Mouse (Mus musculus) midbrain, postnatal 0 days (tissue): ENCODE results near the gene Nprl3. TPM values are rescaled to one million over a fixed set of nuclear protein-coding genes. Genes with fewer than 3 reads are reported as not detected.

Experiments used
- ATAC-seq: fragments of 200-750 bp; cut with Nextera tagmentation; 2 replicates; pipeline ENCODE4 v1.8.0; 2017; ENCODE audit warnings: moderate number of reproducible peaks, mild to moderate bottlenecking, moderate TSS enrichment, moderate library complexity; ENCODE audit not compliant: low FRiP score
- DNase-seq: peaks from one replicate; pipeline ENCODE4 v3.0.0-alpha.2; 2015; ENCODE audit warnings: low spot score
- H3K27ac ChIP-seq: fragments of 300-500 bp; sonication (generic); 2 replicates; pipeline ENCODE4 v1.5.1; 2014; ENCODE audit warnings: low read depth, mild to moderate bottlenecking, low read length, mixed read lengths
- H3K27me3 ChIP-seq: fragments of 300-500 bp; sonication (generic); 2 replicates; pipeline ENCODE4 v1.6.1; 2014; ENCODE audit warnings: low read length, control low read depth, mixed read lengths; ENCODE audit not compliant: insufficient read depth
- H3K36me3 ChIP-seq: fragments of 300-500 bp; sonication (generic); 2 replicates; pipeline ENCODE4 v1.6.1; 2014; ENCODE audit warnings: low read length, control low read depth, mixed read lengths; ENCODE audit not compliant: insufficient read depth
- H3K4me1 ChIP-seq: fragments of 300-500 bp; sonication (generic); 2 replicates; pipeline ENCODE4 v1.6.1; 2014; ENCODE audit warnings: mild to moderate bottlenecking, control low read depth, antibody characterized with exemption, low read length, mixed read lengths; ENCODE audit not compliant: insufficient read depth
- H3K4me2 ChIP-seq: fragments of 300-500 bp; sonication (generic); 2 replicates; pipeline ENCODE4 v1.6.1; 2014; ENCODE audit warnings: low read depth, mild to moderate bottlenecking, low read length, mixed read lengths; ENCODE audit not compliant: poor library complexity, severe bottlenecking
- H3K4me3 ChIP-seq: fragments of 300-500 bp; sonication (generic); 2 replicates; pipeline ENCODE4 v1.5.1; 2014; ENCODE audit warnings: low read depth, mild to moderate bottlenecking, low read length, moderate library complexity
- H3K9ac ChIP-seq: fragments of 300-500 bp; sonication (generic); replicated peaks from 2 replicates; pipeline ENCODE4 v1.6.1; 2014; ENCODE audit warnings: mild to moderate bottlenecking, low read length, moderate library complexity, mixed read lengths; ENCODE audit not compliant: poor library complexity, severe bottlenecking
- H3K9me3 ChIP-seq: fragments of 300-500 bp; sonication (generic); 2 replicates; pipeline ENCODE4 v1.6.1; 2016; ENCODE audit warnings: low read length, control low read depth
- CTCF ChIP-seq: IDR thresholded peaks from 2 replicates; pipeline ENCODE4 v1.5.1; 2016; ENCODE audit warnings: antibody characterized with exemption, mild to moderate bottlenecking
- WGBS: fragments of 180-500 bp; shearing (Covaris S2); extraction: QIAGEN DNeasy Blood & Tissue Kit; methylation state at CpG from one replicate; pipeline ENCODE4 v1.1.7; 2014; 5-methylcytosine and 5-hydroxymethylcytosine counted together
- polyA plus RNA-seq: library from polyadenylated mRNA; unstranded; fragments of >200 nt; fragmentation: Nextera tagmentation; extraction: Ambion mirVana; gene quantifications from 2 replicates; pipeline ENCODE4 v1.2.1, GENCODE M21; 2015
- total RNA-seq: library from RNA; depleted of rRNA; stranded (reverse); fragments of >200 nt; gene quantifications from 2 replicates; pipeline ENCODE4 v1.2.3, GENCODE M21; 2014

The Nprl3 gene
- total and polyA plus RNA-seq, 2 experiments from 2014 or later: 36.0 to 38.6 TPM

- H3K4me3 ChIP-seq: no peak overlapping the region
- peak; percentile 17; the same call in 1 of the 2 replicates for TF ChIP-seq CTCF
- H3K4me2 ChIP-seq: no peak overlapping the region
- peaks cover 13% of the 10 kb centered on the region for H3K27me3 ChIP-seq
- ATAC-seq: no peak
- H3K9me3 ChIP-seq: no peaks in the 10 kb centered on the region
- peaks cover 17% of the 10 kb centered on the region for H3K4me1 ChIP-seq
- 72% methylated on average over 4 of the region's 4 CpGs for WGBS
- no peak overlapping the region for H3K9ac ChIP-seq
- no peak overlapping the region for H3K27ac ChIP-seq
- no peak for DNase-seq
- no peaks in the 10 kb centered on the region for H3K36me3 ChIP-seq
Measured at GRCm38 (mm10) chr11:32223297-32223967, 44.1 kb downstream of the Nprl3 start.

- WGBS: 5% methylated on average over 21 of the region's 21 CpGs
- Histone ChIP-seq H3K27me3 (peaks cover 13% of the 10 kb centered on the region), H3K9me3 (no peaks in the 10 kb centered on the region), H3K4me3 (peak overlapping the region; percentile 70), H3K9ac (0 out of 2 replicates have a peak overlapping the region, but pooled peaks have one; percentile 71), H3K4me2 (peak overlapping the region; percentile 99), H3K36me3 (no peaks in the 10 kb centered on the region), H3K4me1 (peaks cover 17% of the 10 kb centered on the region), H3K27ac (no peak overlapping the region)
- TF ChIP-seq CTCF: no peak
- DNase-seq: peak; percentile 38
- ATAC-seq: no peak
Measured at GRCm38 (mm10) chr11:32222570-32223194, 44.8 kb downstream of the Nprl3 start.

- Histone ChIP-seq H3K36me3 (no peaks in the 10 kb centered on the region), H3K4me3 (peak within 1 kb of the TSS; percentile 70), H3K27me3 (peaks cover 13% of the 10 kb centered on the region), H3K9ac (peak within 1 kb of the TSS; percentile 71), H3K4me1 (peaks cover 12% of the 10 kb centered on the region), H3K27ac (peak within 1 kb of the TSS; percentile 67), H3K9me3 (no peaks in the 10 kb centered on the region), H3K4me2 (peak within 1 kb of the TSS; percentile 99)
- 3% methylated on average over 54 of the region's 72 CpGs for WGBS
- no peak for TF ChIP-seq CTCF
- DNase-seq (peak; percentile 56), ATAC-seq (peak; percentile 10; the same call in 1 of the 2 replicates)
Measured at GRCm38 (mm10) chr11:32221951-32222409, 45.5 kb downstream of the Nprl3 start, which contains the start of gene Rhbdf1. Gene Rhbdf1 (minus strand): TSS chr11:32222300.

GRCm38 (mm10) chr11:32221225-32221950 lies 46.1 kb downstream of the Nprl3 start:
- peak overlapping the region; percentile 67 for H3K27ac ChIP-seq
- H3K4me3 ChIP-seq: peak overlapping the region; percentile 70
- 2% methylated on average over 46 of the region's 46 CpGs for WGBS
- ATAC-seq (peak; percentile 15), DNase-seq (peak; percentile 40)
- H3K9ac ChIP-seq: peak overlapping the region; percentile 71
- no peaks in the 10 kb centered on the region for H3K9me3 ChIP-seq
- TF ChIP-seq CTCF: no peak
- peaks cover 10% of the 10 kb centered on the region for H3K4me1 ChIP-seq
- peaks cover 13% of the 10 kb centered on the region for H3K27me3 ChIP-seq
- H3K4me2 ChIP-seq: peak overlapping the region; percentile 99
- no peaks in the 10 kb centered on the region for H3K36me3 ChIP-seq

- H3K9me3 ChIP-seq: no peaks in the 10 kb centered on the region
- no peak for DNase-seq
- H3K9ac ChIP-seq: peak overlapping the region; percentile 71; the same call in 1 of the 2 replicates
- peak overlapping the region; percentile 99 for H3K4me2 ChIP-seq
- ATAC-seq: 0 out of 2 replicates have a peak, but pooled peaks have one; percentile 3
- 0 out of 2 replicates have a peak overlapping the region, but pooled peaks have one; percentile 12 for H3K27ac ChIP-seq
- peak overlapping the region; percentile 70 for H3K4me3 ChIP-seq
- no peaks in the 10 kb centered on the region for H3K36me3 ChIP-seq
- WGBS: 35% methylated on average over 10 of the region's 10 CpGs
- no peak; the same call in 1 of the 2 replicates for TF ChIP-seq CTCF
- peaks cover 10% of the 10 kb centered on the region for H3K4me1 ChIP-seq
- peaks cover 13% of the 10 kb centered on the region for H3K27me3 ChIP-seq
Measured at GRCm38 (mm10) chr11:32220607-32221224, 46.8 kb downstream of the Nprl3 start.
